Mouse (Mus musculus) spleen, adult 2 months (tissue): ENCODE data around the gene Cit.

Experiments used
- CTCF ChIP-seq: fragments of 200-500 bp; IDR thresholded peaks from 2 replicates; pipeline ENCODE4 v1.5.1; 2011; ENCODE audit warnings: mild to moderate bottlenecking, inconsistent platforms; ENCODE audit not compliant: insufficient read depth, insufficient read length, insufficient replicate concordance; ENCODE audit errors: extremely low read depth
- POLR2A ChIP-seq: fragments of 200-500 bp; IDR thresholded peaks from 2 replicates; pipeline ENCODE4 v1.6.1; 2011; ENCODE audit warnings: low read depth, low read length, inconsistent platforms

DNA sequence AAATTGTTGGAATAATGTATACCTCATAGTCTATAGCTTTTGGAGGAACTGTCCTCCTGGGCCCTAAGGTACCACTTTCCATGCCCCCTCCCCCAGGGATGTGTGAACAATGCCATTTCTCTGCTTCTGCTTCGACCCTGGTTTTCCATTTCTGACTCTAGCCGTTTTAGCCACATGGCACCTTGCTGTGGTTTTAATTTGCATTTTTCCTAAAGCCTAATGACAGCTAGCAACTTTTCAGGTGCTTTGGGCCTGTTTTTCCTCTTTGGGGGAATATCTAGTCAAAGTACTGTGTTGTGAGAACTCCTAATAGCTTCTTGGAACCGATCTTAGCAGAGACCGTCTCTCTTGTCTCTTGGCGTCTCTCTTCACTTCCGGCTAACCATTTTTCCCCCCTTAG lies 139.3 kb downstream of the Cit start:
- TF ChIP-seq POLR2A (no peak), CTCF (no peak)
